ENCODE assay signal across 12 mouse cellular contexts in genomic region chr11:76324207-76324606, GRCm38 (mm10).
DNase-seq lines count a peak whose midpoint lies in the region; ATAC-seq lines count a peak whose summit lies in the region.
"Had no signal": no experiment of that assay in that cellular context is flagged by ENCODE, and none has a peak within 500 bp of the region (broad histone marks: within the 10 kb centered on the region; RNA-seq: fewer than 3 reads in every experiment).

No protein-coding gene starts in this region.

- no peak for DNase-seq in heart, adult 11 months
- DNase-seq in frontal cortex, postnatal 25 days (ENCODE audit: low spot score in 2 of 2) = no peak
- no peak for DNase-seq in cerebellum, adult 8-10 months
- DNase-seq: kidney, postnatal 14 days; lung, postnatal 4 days; right cerebral cortex, postnatal 14 days had no signal

- H3K27ac ChIP-seq in heart, embryonic 13.5 days (replicated peaks) = 0 out of 2 replicates have a peak overlapping the region, but pooled peaks have one; percentile 30
- H3K27ac ChIP-seq in neural tube, embryonic 13.5 days (replicated peaks) = 0 out of 2 replicates have a peak overlapping the region, but pooled peaks have one; percentile 1
- no peak overlapping the region for H3K27ac ChIP-seq in neural tube, embryonic 15.5 days (replicated peaks)
- H3K27ac ChIP-seq in intestine, embryonic 16.5 days (ENCODE audit: low read length) = peak overlapping the region; percentile 49; the same call in 1 of the 2 replicates
- H3K27ac ChIP-seq in stomach, embryonic 16.5 days (ENCODE audit: low read length) = peak overlapping the region; percentile 52
- H3K27ac ChIP-seq: midbrain, embryonic 13.5 days had no signal

- 0 out of 2 replicates have a peak, but pooled peaks cover 3% of the 10 kb centered on the region for H3K9me3 ChIP-seq in heart, embryonic 13.5 days
- no peaks in the 10 kb centered on the region for H3K9me3 ChIP-seq in neural tube, embryonic 13.5 days
- no peaks in the 10 kb centered on the region for H3K9me3 ChIP-seq in neural tube, embryonic 15.5 days (replicated peaks)
- H3K9me3 ChIP-seq in intestine, embryonic 16.5 days (ENCODE audit: control insufficient read depth, low read length) = no peaks in the 10 kb centered on the region
- H3K9me3 ChIP-seq in stomach, embryonic 16.5 days (replicated peaks; ENCODE audit: control insufficient read depth, low read length) = no peaks in the 10 kb centered on the region
- H3K9me3 ChIP-seq: midbrain, embryonic 13.5 days had no signal

- H3K4me3 ChIP-seq in heart, embryonic 13.5 days = no peak overlapping the region
- H3K4me3 ChIP-seq in neural tube, embryonic 13.5 days = no peak overlapping the region
- no peak overlapping the region for H3K4me3 ChIP-seq in neural tube, embryonic 15.5 days (replicated peaks)
- H3K4me3 ChIP-seq in intestine, embryonic 16.5 days (ENCODE audit: low read length) = no peak overlapping the region
- no peak overlapping the region for H3K4me3 ChIP-seq in stomach, embryonic 16.5 days (replicated peaks; ENCODE audit: low read length)
- H3K4me3 ChIP-seq: midbrain, embryonic 13.5 days had no signal

- 0 out of 2 replicates have a peak overlapping the region, but pooled peaks have one; percentile 11 for H3K9ac ChIP-seq in heart, embryonic 13.5 days
- no peak overlapping the region for H3K9ac ChIP-seq in neural tube, embryonic 13.5 days
- H3K9ac ChIP-seq in neural tube, embryonic 15.5 days (replicated peaks) = no peak overlapping the region
- peak overlapping the region; percentile 15; the same call in 1 of the 2 replicates for H3K9ac ChIP-seq in intestine, embryonic 16.5 days (ENCODE audit: low read depth, low read length)
- 0 out of 2 replicates have a peak overlapping the region, but pooled peaks have one; percentile 26 for H3K9ac ChIP-seq in stomach, embryonic 16.5 days (ENCODE audit: low read length)
- H3K9ac ChIP-seq: midbrain, embryonic 13.5 days had no signal

- no peaks in the 10 kb centered on the region for H3K27me3 ChIP-seq in heart, embryonic 13.5 days (replicated peaks)
- no peaks in the 10 kb centered on the region for H3K27me3 ChIP-seq in neural tube, embryonic 13.5 days
- no peaks in the 10 kb centered on the region for H3K27me3 ChIP-seq in neural tube, embryonic 15.5 days (replicated peaks)
- H3K27me3 ChIP-seq in intestine, embryonic 16.5 days (replicated peaks; ENCODE audit: control insufficient read depth, insufficient read depth, low read length) = no peaks in the 10 kb centered on the region
- no peaks in the 10 kb centered on the region for H3K27me3 ChIP-seq in stomach, embryonic 16.5 days (ENCODE audit: control insufficient read depth, insufficient read depth, low read length)
- H3K27me3 ChIP-seq: midbrain, embryonic 13.5 days had no signal

- H3K36me3 ChIP-seq in heart, embryonic 13.5 days = no peaks in the 10 kb centered on the region; the same call in 1 of the 2 replicates
- H3K36me3 ChIP-seq in neural tube, embryonic 13.5 days = no peaks in the 10 kb centered on the region; the same call in 1 of the 2 replicates
- H3K36me3 ChIP-seq in neural tube, embryonic 15.5 days = no peaks in the 10 kb centered on the region
- no peaks in the 10 kb centered on the region for H3K36me3 ChIP-seq in intestine, embryonic 16.5 days (ENCODE audit: control insufficient read depth, insufficient read depth, low read length)
- H3K36me3 ChIP-seq in stomach, embryonic 16.5 days (ENCODE audit: control insufficient read depth, insufficient read depth, low read length) = no peaks in the 10 kb centered on the region
- H3K36me3 ChIP-seq: midbrain, embryonic 13.5 days had no signal

- no peak for ATAC-seq in heart, embryonic 13.5 days (ENCODE audit: extremely low read depth, insufficient number of reproducible peaks, low FRiP score, low TSS enrichment)
- no peak for ATAC-seq in neural tube, embryonic 13.5 days (ENCODE audit: low read depth)
- ATAC-seq in neural tube, embryonic 15.5 days (ENCODE audit: low FRiP score) = no peak
- ATAC-seq in intestine, embryonic 16.5 days = no peak
- peak; percentile 39; the same call in 1 of the 2 replicates for ATAC-seq in stomach, embryonic 16.5 days (ENCODE audit: insufficient read depth, low FRiP score)
- ATAC-seq: midbrain, embryonic 13.5 days had no signal

- H3K4me2 ChIP-seq in heart, embryonic 13.5 days = no peak overlapping the region
- H3K4me2 ChIP-seq in neural tube, embryonic 13.5 days = no peak overlapping the region
- no peak overlapping the region for H3K4me2 ChIP-seq in neural tube, embryonic 15.5 days
- no peak overlapping the region for H3K4me2 ChIP-seq in intestine, embryonic 16.5 days (ENCODE audit: low read depth, low read length)
- H3K4me2 ChIP-seq in stomach, embryonic 16.5 days (ENCODE audit: low read depth, low read length) = no peak overlapping the region
- H3K4me2 ChIP-seq: midbrain, embryonic 13.5 days had no signal

- H3K4me1 ChIP-seq in heart, embryonic 13.5 days = peaks cover 78% of the 10 kb centered on the region
- H3K4me1 ChIP-seq in neural tube, embryonic 13.5 days (replicated peaks) = peaks cover 71% of the 10 kb centered on the region
- peaks cover 65% of the 10 kb centered on the region for H3K4me1 ChIP-seq in neural tube, embryonic 15.5 days
- H3K4me1 ChIP-seq in intestine, embryonic 16.5 days (ENCODE audit: control insufficient read depth, insufficient read depth, low read length) = peaks cover 44% of the 10 kb centered on the region
- H3K4me1 ChIP-seq in stomach, embryonic 16.5 days (ENCODE audit: control insufficient read depth, insufficient read depth, low read length) = peaks cover 63% of the 10 kb centered on the region

- WGBS in heart, embryonic 13.5 days = 59% methylated on average over 9 of the region's 9 CpGs
- WGBS in neural tube, embryonic 13.5 days = 54% methylated on average over 9 of the region's 9 CpGs
- WGBS in neural tube, embryonic 15.5 days = 44% methylated on average over 9 of the region's 9 CpGs
- 44% methylated on average over 9 of the region's 9 CpGs for WGBS in intestine, embryonic 16.5 days
- 32% methylated on average over 9 of the region's 9 CpGs for WGBS in stomach, embryonic 16.5 days

Comparison
In these comparisons a context has a peak if more than half of its experiments do, and no peak if none do; other contexts are left out.
1. H3K9ac ChIP-seq: peak in heart, embryonic 13.5 days (single experiment), intestine, embryonic 16.5 days (single experiment) and stomach, embryonic 16.5 days (single experiment); none in neural tube, embryonic 13.5 days (single experiment) and neural tube, embryonic 15.5 days (single experiment).